Mouse (Mus musculus) olfactory bulb, adult 2 months (tissue): ENCODE measurements around the gene Sspo.

ENCODE experiments used
- CTCF ChIP-seq: fragments of 200-500 bp; IDR thresholded peaks from 2 replicates; pipeline ENCODE4 v1.5.1; 2012; ENCODE audit warnings: low read depth, mild to moderate bottlenecking, low read length, moderate library complexity; ENCODE audit not compliant: insufficient read depth
- POLR2A ChIP-seq: fragments of 200-500 bp; IDR thresholded peaks from 2 replicates; pipeline ENCODE4 v1.6.1; 2012; ENCODE audit warnings: mild to moderate bottlenecking, low read depth, low read length, moderate library complexity; ENCODE audit not compliant: insufficient read depth

DNA sequence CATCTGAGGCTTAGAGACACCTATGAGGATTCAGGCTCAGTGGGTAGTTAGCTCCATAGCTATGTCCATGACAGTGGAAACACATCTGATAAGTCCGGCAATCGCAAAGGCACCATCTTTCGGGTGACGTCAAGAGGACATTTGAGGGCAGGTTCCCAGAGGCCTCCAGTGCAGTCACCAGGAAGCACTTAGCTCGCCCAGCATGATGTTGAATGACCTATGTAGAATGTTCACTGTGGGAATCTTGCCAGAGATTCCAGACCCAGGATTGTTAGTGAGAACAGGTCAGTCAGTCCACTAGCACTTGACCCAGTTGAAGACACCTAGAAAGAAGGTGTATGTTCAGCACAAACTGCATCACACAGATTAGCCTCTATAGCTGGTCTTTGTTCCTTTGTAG lies 48.1 kb upstream of the Sspo start:
- TF ChIP-seq CTCF = no peak
- TF ChIP-seq POLR2A = no peak
